In genomic region chr6:145215826-145216225, GRCm38 (mm10) we compare ENCODE assay signal across 31 mouse cellular contexts. TPM values are rescaled to one million over a fixed set of nuclear protein-coding genes. Genes with fewer than 3 reads are reported as not detected.
"Had no signal": no experiment of that assay in that cellular context is flagged by ENCODE, and none has a peak within 500 bp of the region (broad histone marks: within the 10 kb centered on the region; RNA-seq: fewer than 3 reads in every experiment).

No protein-coding gene starts in this region.

- H3K27ac ChIP-seq: limb, embryonic 10.5 days; limb, embryonic 12.5 days; limb, embryonic 13.5 days; limb, embryonic 15.5 days; liver, embryonic 12.5 days; liver, embryonic 13.5 days; liver, embryonic 14.5 days; liver, embryonic 15.5 days; lung, embryonic 15.5 days; macrophage; midbrain, embryonic 12.5 days; midbrain, embryonic 13.5 days; midbrain, embryonic 15.5 days; neural tube, embryonic 12.5 days had no signal

- H3K27me3 ChIP-seq: limb, embryonic 12.5 days; limb, embryonic 13.5 days; limb, embryonic 15.5 days; liver, embryonic 12.5 days; liver, embryonic 13.5 days; liver, embryonic 15.5 days; lung, embryonic 15.5 days; megakaryocyte, embryonic 14.5 days; midbrain, embryonic 12.5 days; midbrain, embryonic 13.5 days; midbrain, embryonic 15.5 days; neural tube, embryonic 12.5 days had no signal

- ATAC-seq: liver, embryonic 12.5 days; liver, postnatal 0 days; lung, postnatal 0 days; midbrain, embryonic 13.5 days; midbrain, embryonic 15.5 days; midbrain, embryonic 16.5 days had no signal

- H3K9ac ChIP-seq: limb, embryonic 12.5 days; limb, embryonic 13.5 days; limb, embryonic 15.5 days; liver, embryonic 12.5 days; liver, embryonic 13.5 days; liver, embryonic 14.5 days; liver, embryonic 15.5 days; liver, postnatal 0 days; lung, embryonic 14.5 days; lung, embryonic 15.5 days; midbrain, embryonic 12.5 days; midbrain, embryonic 13.5 days; midbrain, embryonic 15.5 days; neural tube, embryonic 12.5 days had no signal

- H3K9me3 ChIP-seq: limb, embryonic 10.5 days; limb, embryonic 12.5 days; limb, embryonic 13.5 days; limb, embryonic 15.5 days; liver, embryonic 12.5 days; liver, embryonic 13.5 days; liver, embryonic 15.5 days; lung, embryonic 15.5 days; megakaryocyte, embryonic 14.5 days; midbrain, embryonic 12.5 days; midbrain, embryonic 13.5 days; midbrain, embryonic 15.5 days; neural tube, embryonic 12.5 days had no signal

- H3K4me2 ChIP-seq: limb, embryonic 12.5 days; limb, embryonic 13.5 days; limb, embryonic 15.5 days; liver, embryonic 11.5 days; liver, embryonic 12.5 days; liver, embryonic 13.5 days; liver, embryonic 15.5 days; lung, embryonic 14.5 days; lung, embryonic 15.5 days; midbrain, embryonic 12.5 days; midbrain, embryonic 13.5 days; midbrain, embryonic 15.5 days; neural tube, embryonic 12.5 days had no signal

- H3K4me3 ChIP-seq: limb, embryonic 10.5 days; limb, embryonic 12.5 days; limb, embryonic 13.5 days; limb, embryonic 15.5 days; liver, embryonic 12.5 days; liver, embryonic 13.5 days; liver, embryonic 15.5 days; lung, embryonic 15.5 days; megakaryocyte, embryonic 14.5 days; midbrain, embryonic 12.5 days; midbrain, embryonic 13.5 days; midbrain, embryonic 15.5 days; myocyte; neural tube, embryonic 12.5 days had no signal

- DNase-seq: left cerebral cortex, postnatal 4 days; liver; liver, embryonic 13.5 days; liver, postnatal 0 days; lung, adult 18-20 months; lung, adult 2 months; lung, embryonic 14.5 days; lung, postnatal 10 days; lung, postnatal 14 days; lung, postnatal 36 days; lung, postnatal 4 days; midbrain, embryonic 14.5 days had no signal

RNA-seq across cellular contexts. Expression of gene Casc1, which starts 5.0 kb away (rescaled TPM):
- polyA plus RNA-seq: liver, adult 2 months had no signal
